Mouse (Mus musculus): ENCODE data around the gene Amy2a3.
"Not testable (repeated sequence)": the region's sequence is repeated elsewhere in the genome, so short reads cannot be mapped to it uniquely, and the experiment has no call there.

Amy2a3 gene

GRCm38 (mm10) chr3:113323952-113324351 lies at the start of gene Amy2a3:
TSS of gene Amy2a3 (minus strand) at chr3:113324052.
- DNase-seq = not testable (repeated sequence)

DNA sequence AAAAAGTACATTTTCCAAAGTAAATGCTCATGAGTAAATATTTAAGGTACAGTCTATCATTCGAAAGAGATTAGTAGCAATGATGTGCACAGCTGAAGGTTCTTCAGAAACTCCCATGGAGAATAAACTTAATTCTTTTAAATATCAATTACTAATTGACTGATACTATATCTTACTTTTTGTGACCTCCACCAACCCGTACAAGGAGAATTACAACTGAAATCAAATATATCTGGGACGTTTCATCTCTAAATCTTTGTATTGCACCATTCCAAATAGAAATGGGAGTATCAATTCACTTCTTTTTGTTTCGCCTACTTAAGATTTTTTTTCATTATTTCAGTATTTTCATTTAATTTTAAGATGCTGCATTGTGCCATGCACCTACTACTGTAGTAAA lies 32.7 kb upstream of the Amy2a3 start, which contains the start of gene Amy2a2:
TSS of gene Amy2a2 (minus strand) at position 101 of the 400 bp plus-strand sequence.
- DNase-seq = not testable (repeated sequence)

GRCm38 (mm10) chr3:113345484-113345883 lies 21.6 kb upstream of the Amy2a3 start:
- DNase-seq = not testable (repeated sequence)

- not testable (repeated sequence) for DNase-seq
These were observed 10.9 kb downstream of the Amy2a3 start for GRCm38 (mm10) chr3:113312937-113313336.

- DNase-seq = not testable (repeated sequence)
These were observed 32.5 kb downstream of the Amy2a3 start, which contains the start of gene Amy2a4 for GRCm38 (mm10) chr3:113291349-113291748. TSS of gene Amy2a4 (minus strand) at chr3:113291449.

DNA sequence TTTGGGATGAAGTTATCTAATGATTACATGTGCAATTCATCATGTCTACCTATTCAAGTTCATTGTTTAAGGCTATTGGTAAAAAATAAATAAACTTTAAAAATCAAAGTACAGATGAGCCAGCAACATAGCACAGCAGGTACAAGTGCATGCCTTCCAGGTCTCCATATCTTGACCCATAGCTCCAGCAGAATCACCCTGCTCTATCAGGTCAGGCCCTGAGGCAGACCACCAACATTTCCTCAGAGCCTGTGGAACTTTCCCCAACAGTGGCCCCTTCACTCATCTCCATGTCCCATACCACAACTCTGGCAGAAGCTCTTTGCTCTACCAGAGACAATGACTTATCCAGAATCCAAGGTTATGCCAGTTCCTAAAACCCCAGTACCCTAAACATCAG lies 43.6 kb downstream of the Amy2a3 start:
- DNase-seq = not testable (repeated sequence)

- DNase-seq = not testable (repeated sequence)
These were observed 44.3 kb downstream of the Amy2a3 start for GRCm38 (mm10) chr3:113279586-113279985.
